Mouse (Mus musculus) liver, embryonic 13.5 days (tissue): Measurements from ENCODE around the gene Rps16. TPM values are rescaled to one million over a fixed set of nuclear protein-coding genes. Genes with fewer than 3 reads are reported as not detected.
"Not testable (repeated sequence)": the region's sequence is repeated elsewhere in the genome, so short reads cannot be mapped to it uniquely, and the experiment has no call there.

ENCODE experiments used
- ATAC-seq: fragments of 200-750 bp; cut with Nextera tagmentation; 2 replicates; pipeline ENCODE4 v1.8.0; 2017; ENCODE audit warnings: low read depth, mild to moderate bottlenecking, moderate number of reproducible peaks, moderate library complexity
- DNase-seq: peaks from one replicate; pipeline ENCODE4 v3.0.0; 2022
- H3K27ac ChIP-seq: fragments of 300-500 bp; sonication (generic); 2 replicates; pipeline ENCODE4 v1.5.1; 2015; ENCODE audit warnings: moderate library complexity, mild to moderate bottlenecking, inconsistent platforms
- H3K27me3 ChIP-seq: fragments of 300-500 bp; sonication (generic); 2 replicates; pipeline ENCODE4 v1.6.1; 2015; ENCODE audit warnings: mild to moderate bottlenecking, inconsistent platforms
- H3K36me3 ChIP-seq: fragments of 300-500 bp; sonication (generic); 2 replicates; pipeline ENCODE4 v1.6.1; 2015; ENCODE audit warnings: mild to moderate bottlenecking, inconsistent platforms
- H3K4me1 ChIP-seq: fragments of 300-500 bp; sonication (generic); replicated peaks from 2 replicates; pipeline ENCODE4 v1.6.1; 2015; ENCODE audit warnings: inconsistent platforms
- H3K4me2 ChIP-seq: fragments of 300-500 bp; sonication (generic); 2 replicates; pipeline ENCODE4 v1.6.1; 2015; ENCODE audit warnings: inconsistent platforms, mild to moderate bottlenecking, moderate library complexity
- H3K4me3 ChIP-seq: fragments of 300-500 bp; sonication (generic); replicated peaks from 2 replicates; pipeline ENCODE4 v1.5.1; 2015; ENCODE audit warnings: mild to moderate bottlenecking, inconsistent platforms
- H3K9ac ChIP-seq: fragments of 300-500 bp; sonication (generic); 2 replicates; pipeline ENCODE4 v1.6.1; 2015; ENCODE audit warnings: mild to moderate bottlenecking, inconsistent platforms
- H3K9me3 ChIP-seq: fragments of 300-500 bp; sonication (generic); replicated peaks from 2 replicates; pipeline ENCODE4 v1.6.1; 2016; ENCODE audit warnings: inconsistent platforms
- WGBS: fragments of 180-500 bp; shearing (Covaris S2); methylation state at CpG from one replicate; pipeline ENCODE4 v1.1.7; 2015; ENCODE audit not compliant: insufficient replicate concordance; 5-methylcytosine and 5-hydroxymethylcytosine counted together
- polyA plus RNA-seq: library from polyadenylated mRNA; unstranded; fragments of >200 nt; fragmentation: Nextera tagmentation; extraction: Ambion mirVana; gene quantifications from 2 replicates; pipeline ENCODE4 v1.2.1, GENCODE M21; 2015

Gene Rps16
- polyA plus RNA-seq, 1 experiment from 2014 or later: 964 TPM

DNA sequence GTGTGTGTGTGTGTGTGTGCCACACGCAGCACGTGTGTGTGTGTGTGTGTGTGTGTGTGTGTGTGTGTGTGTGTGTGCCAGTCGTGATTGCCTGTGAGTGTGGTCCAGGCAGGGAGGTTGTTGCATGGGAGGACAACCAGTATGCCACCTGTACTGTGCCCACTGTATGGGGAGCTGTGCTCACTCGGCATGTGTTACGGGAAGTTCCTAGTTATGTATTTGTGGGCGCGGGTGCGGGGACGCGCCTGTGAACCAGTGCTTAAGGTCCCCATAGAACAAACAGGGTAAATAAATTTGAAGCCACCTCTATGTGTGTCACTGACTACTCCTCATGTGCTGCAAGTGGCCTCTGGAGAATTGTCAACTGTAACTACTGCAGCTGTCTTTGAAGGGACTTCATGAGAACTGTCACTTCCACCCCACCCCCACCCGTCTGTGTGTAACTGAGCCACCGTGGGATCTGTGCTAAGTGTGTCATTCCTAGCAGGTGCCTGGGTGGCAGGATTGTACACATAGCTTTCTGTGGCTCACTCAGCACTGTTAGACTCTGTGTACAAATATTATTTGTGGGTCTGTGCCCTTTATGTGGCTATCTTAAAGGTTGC lies 32.0 kb downstream of the Rps16 start:
- 6% methylated on average over 10 of the region's 12 CpGs for WGBS
- peaks cover 87% of the 10 kb centered on the region for H3K4me1 ChIP-seq
- ATAC-seq: peak; percentile 1; the same call in 1 of the 2 replicates

DNA sequence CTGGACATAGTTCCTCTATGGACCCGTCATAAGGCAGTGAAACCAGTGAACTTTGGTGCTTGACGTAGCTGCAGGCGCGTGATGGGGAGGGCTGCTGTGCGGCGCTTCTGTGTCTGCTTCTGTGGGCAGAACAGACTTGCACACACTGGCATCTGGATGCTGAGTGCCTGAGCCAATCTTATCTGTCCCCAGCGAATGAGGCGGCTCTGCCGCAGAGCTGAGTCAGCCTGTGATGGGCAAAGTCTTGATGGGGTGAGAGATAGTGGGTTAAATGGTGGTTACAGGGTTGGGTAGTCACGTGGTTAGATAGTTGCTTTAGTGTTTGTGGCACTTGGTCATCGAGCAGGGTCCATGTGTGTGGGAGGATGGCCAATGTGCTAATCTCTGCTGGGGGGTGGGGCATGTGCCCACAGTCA lies 32.5 kb downstream of the Rps16 start:
- peaks cover 22% of the 10 kb centered on the region for H3K36me3 ChIP-seq
- no peaks in the 10 kb centered on the region for H3K9me3 ChIP-seq
- peaks cover 84% of the 10 kb centered on the region for H3K4me1 ChIP-seq
- peak overlapping the region; percentile 61 for H3K4me3 ChIP-seq
- H3K4me2 ChIP-seq: peak overlapping the region; percentile 92
- H3K27ac ChIP-seq: peak overlapping the region; percentile 89
- ATAC-seq (peak; percentile 66), DNase-seq (peak; percentile 74)
- H3K9ac ChIP-seq: peak overlapping the region; percentile 81
- whole genome bisulfite sequencing: 2% methylated on average over 11 of the region's 11 CpGs
- no peaks in the 10 kb centered on the region for H3K27me3 ChIP-seq

More for the DNA sequence above, 32.0 kb downstream of the Rps16 start:
- Histone ChIP-seq H3K27me3 (no peaks in the 10 kb centered on the region), H3K27ac (peak overlapping the region; percentile 89), H3K9me3 (no peaks in the 10 kb centered on the region), H3K4me2 (peak overlapping the region; percentile 92), H3K36me3 (peaks cover 21% of the 10 kb centered on the region), H3K4me3 (peak overlapping the region; percentile 61), H3K9ac (peak overlapping the region; percentile 81)
- DNase-seq: peak; percentile 17

DNA sequence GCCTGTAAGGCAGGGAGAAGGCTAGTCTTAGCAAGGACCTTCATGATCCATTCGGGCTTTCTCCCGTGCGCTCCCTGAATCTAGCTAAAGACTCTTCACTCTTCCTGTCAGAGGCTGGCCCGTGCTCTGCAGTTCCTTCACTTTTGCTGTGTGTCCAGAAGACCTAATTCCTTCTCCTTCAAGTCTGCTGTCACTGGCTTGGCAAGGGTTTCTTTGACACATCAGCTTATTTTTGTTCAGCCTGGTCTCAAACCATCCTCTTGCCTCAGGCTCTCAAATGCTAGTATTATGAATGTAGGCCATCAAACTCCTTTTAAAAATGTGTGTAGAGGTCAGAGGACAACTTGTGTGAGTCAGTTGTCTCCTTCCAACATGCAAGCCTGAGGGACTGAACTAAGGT lies 33.2 kb downstream of the Rps16 start:
- H3K9me3 ChIP-seq: no peaks in the 10 kb centered on the region
- ATAC-seq: no peak
- H3K9ac ChIP-seq: 0 out of 2 replicates have a peak overlapping the region, but pooled peaks have one; percentile 81
- H3K36me3 ChIP-seq: peaks cover 28% of the 10 kb centered on the region
- no peak overlapping the region for H3K4me3 ChIP-seq
- H3K4me1 ChIP-seq: peaks cover 84% of the 10 kb centered on the region
- DNase-seq: no peak
- peak overlapping the region; percentile 89 for H3K27ac ChIP-seq
- H3K27me3 ChIP-seq: no peaks in the 10 kb centered on the region
- WGBS: 41% methylated on average over 4 of the region's 4 CpGs
- H3K4me2 ChIP-seq: peak overlapping the region; percentile 92; the same call in 1 of the 2 replicates

DNA sequence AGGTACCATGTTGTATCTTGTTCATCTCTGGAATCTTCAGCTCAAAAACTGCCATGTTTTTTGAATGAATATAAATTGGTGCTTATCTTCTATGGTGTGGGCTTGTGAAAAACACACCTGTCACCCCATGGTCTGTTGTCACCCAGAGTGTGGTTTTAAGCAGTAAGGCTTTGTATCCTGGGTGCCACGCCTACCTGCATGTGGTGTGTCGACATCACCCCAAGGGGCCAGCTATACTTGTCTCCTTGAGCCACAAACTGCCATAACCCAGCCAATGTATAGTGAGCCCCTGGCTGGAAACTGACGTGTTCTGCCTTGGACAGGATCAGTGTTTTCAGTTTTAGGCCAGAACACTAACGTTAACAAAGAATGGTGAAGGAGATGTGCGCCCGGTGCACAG lies 33.7 kb downstream of the Rps16 start:
- Histone ChIP-seq H3K4me3 (no peak overlapping the region), H3K36me3 (peaks cover 34% of the 10 kb centered on the region), H3K4me2 (no peak overlapping the region), H3K4me1 (peaks cover 83% of the 10 kb centered on the region), H3K9ac (no peak overlapping the region), H3K27me3 (no peaks in the 10 kb centered on the region), H3K27ac (peak overlapping the region; percentile 89), H3K9me3 (no peaks in the 10 kb centered on the region)
- DNase-seq (no peak), ATAC-seq (no peak)
- WGBS: 57% methylated on average over 6 of the region's 6 CpGs

DNA sequence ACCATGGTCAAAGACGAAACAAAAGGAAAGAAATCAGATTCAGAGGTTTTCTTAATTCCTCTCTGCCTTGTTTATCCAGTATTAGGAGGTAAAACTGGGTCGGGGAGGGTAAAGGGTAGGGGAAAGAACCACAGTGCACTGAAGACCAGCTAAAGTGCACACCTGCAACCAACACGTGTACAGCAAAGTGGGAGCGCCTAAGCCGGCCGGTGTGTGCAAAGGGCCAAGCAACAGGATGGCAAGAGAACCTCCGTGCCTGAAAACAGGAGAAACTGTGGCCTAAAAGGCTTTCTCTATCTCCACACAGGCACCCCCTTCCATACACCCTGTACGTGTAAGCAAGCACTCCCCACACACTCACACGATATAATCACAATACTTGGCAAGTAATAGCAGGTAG lies 34.7 kb downstream of the Rps16 start:
- DNase-seq (no peak), ATAC-seq (no peak)
- H3K36me3 ChIP-seq: peaks cover 43% of the 10 kb centered on the region
- H3K27ac ChIP-seq: peak overlapping the region; percentile 67
- H3K4me2 ChIP-seq: no peak overlapping the region
- no peaks in the 10 kb centered on the region for H3K27me3 ChIP-seq
- H3K4me3 ChIP-seq: no peak overlapping the region
- no peaks in the 10 kb centered on the region for H3K9me3 ChIP-seq
- H3K4me1 ChIP-seq: peaks cover 73% of the 10 kb centered on the region
- 88% methylated on average over 9 of the region's 9 CpGs for WGBS
- H3K9ac ChIP-seq: no peak overlapping the region; the same call in 1 of the 2 replicates

DNA sequence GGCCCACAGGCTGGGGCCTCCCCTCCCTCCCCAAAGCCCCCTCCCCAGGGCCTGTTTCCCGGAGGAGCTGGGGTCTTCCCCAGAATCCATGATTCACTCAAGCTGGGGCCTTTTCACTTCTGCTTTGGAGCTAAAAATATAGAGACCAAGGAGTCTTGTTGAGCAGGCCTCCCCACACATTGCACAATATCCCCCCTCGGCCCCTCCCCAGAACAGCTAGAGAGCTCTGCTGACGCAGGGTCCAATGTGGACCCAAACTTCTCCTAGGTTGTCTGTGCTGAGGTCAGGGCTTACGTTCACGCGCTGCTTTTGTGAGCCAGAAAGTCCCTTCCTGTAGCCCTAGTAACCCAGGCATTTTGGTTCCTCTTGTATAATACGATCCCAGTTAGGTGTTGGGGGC lies 35.6 kb downstream of the Rps16 start:
- 49% methylated on average over 7 of the region's 7 CpGs for WGBS
- Histone ChIP-seq H3K4me1 (peaks cover 66% of the 10 kb centered on the region), H3K4me3 (no peak overlapping the region), H3K9me3 (no peaks in the 10 kb centered on the region), H3K27me3 (no peaks in the 10 kb centered on the region), H3K27ac (peak overlapping the region; percentile 67), H3K9ac (no peak overlapping the region; the same call in 1 of the 2 replicates), H3K4me2 (peak overlapping the region; percentile 18; the same call in 1 of the 2 replicates), H3K36me3 (peaks cover 51% of the 10 kb centered on the region)
- ATAC-seq (no peak), DNase-seq (peak; percentile 15)

DNA sequence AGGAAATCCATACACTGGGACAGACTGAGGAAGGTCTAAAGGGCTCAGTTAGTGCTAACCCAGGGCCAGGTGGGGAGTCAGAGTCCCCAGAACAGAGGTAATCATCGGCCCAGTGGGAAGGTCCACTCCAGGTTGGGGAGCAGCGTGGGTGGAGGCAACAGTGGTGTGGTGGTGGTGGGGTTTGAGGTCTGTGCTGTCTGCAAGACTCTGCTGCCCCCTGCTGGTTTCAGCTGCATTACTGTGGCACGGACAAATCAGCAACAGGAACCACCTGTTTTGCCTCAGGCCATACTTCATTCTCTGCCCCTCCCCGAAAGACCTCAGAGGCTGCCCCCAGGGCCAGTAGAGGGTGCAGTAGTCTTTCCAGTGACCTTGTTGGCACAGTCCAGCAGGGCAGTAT lies 36.0 kb downstream of the Rps16 start:
- Histone ChIP-seq H3K4me1 (peaks cover 66% of the 10 kb centered on the region), H3K4me2 (peak overlapping the region; percentile 18; the same call in 1 of the 2 replicates), H3K27me3 (no peaks in the 10 kb centered on the region), H3K9me3 (no peaks in the 10 kb centered on the region), H3K36me3 (peaks cover 52% of the 10 kb centered on the region), H3K9ac (no peak overlapping the region), H3K27ac (peak overlapping the region; percentile 67), H3K4me3 (no peak overlapping the region)
- WGBS: 7% methylated on average over 4 of the region's 4 CpGs
- DNase-seq (peak; percentile 70), ATAC-seq (peak; percentile 30)

DNA sequence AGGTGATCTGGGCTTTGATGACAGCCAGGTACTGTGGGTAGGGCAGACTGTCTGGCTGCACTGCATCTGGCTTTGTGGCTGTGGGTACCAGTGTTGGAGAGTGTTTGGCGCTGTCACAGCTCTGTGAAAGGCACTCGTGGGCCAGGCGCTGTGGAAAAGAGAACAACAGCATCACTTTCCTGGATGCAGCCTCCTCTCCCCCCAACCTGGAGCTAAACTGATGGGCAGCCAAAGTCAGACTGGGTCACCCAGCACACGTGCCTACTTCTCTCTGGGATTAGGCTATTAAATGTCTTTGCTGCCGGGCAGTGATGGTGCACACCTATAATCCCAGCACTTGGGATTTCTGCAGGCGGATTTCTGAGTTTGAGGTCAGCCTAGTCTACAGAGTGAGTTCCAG lies 36.4 kb downstream of the Rps16 start:
- peaks cover 52% of the 10 kb centered on the region for H3K36me3 ChIP-seq
- H3K9ac ChIP-seq, H3K4me3 ChIP-seq, H3K9me3 ChIP-seq, DNase-seq, H3K27me3 ChIP-seq, H3K27ac ChIP-seq, ATAC-seq, H3K4me2 ChIP-seq: not testable (repeated sequence)
- 67% methylated on average over 6 of the region's 6 CpGs for WGBS
- peaks cover 66% of the 10 kb centered on the region for H3K4me1 ChIP-seq

DNA sequence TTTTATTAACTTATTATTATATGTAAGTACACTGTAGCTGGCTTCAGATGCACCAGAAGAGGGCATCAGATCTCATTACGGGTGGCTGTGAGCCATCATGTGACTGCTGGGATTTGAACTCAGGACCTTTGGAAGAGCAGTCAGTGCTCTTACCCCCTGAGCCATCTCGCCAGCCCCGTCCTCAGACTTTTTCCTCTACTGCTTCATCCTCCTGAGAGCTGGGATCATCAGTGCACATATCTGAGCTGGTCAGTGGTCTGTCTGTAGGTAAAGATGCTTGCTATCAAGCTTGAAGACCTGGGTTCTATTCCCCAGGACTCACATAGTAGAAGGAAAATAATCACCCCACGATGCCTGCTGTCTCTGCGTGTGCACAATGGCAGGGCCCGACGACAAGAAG lies 36.9 kb downstream of the Rps16 start:
- H3K27ac ChIP-seq, H3K9me3 ChIP-seq, H3K9ac ChIP-seq, H3K4me3 ChIP-seq, H3K27me3 ChIP-seq, DNase-seq, ATAC-seq, H3K4me2 ChIP-seq: not testable (repeated sequence)
- Histone ChIP-seq H3K4me1 (peaks cover 63% of the 10 kb centered on the region), H3K36me3 (peaks cover 52% of the 10 kb centered on the region)
- 72% methylated on average over 7 of the region's 7 CpGs for WGBS

DNA sequence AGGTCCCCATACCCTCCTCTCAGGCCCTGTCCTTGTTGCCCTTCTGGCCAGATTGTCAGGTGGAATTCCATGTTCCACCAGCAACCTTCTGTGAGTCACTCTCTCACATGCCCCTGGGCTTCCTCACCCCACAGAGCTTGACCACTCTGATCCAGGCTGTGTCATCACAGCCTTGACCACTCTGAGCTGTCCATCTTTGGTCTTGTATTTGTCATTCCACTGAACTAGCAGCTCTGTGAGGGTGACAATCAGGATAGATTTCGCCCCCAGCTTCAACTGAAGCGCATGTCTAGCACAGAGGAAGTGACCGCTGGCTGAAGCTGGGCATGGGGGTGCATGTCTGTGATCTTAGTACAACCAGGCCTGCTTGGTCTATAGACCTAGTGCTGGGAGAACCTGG lies 39.9 kb downstream of the Rps16 start:
- H3K4me3 ChIP-seq: no peak overlapping the region
- ATAC-seq: no peak
- H3K4me2 ChIP-seq: no peak overlapping the region
- DNase-seq: no peak
- 86% methylated on average over 3 of the region's 3 CpGs for WGBS
- no peak overlapping the region for H3K9ac ChIP-seq
- peaks cover 57% of the 10 kb centered on the region for H3K36me3 ChIP-seq
- no peaks in the 10 kb centered on the region for H3K27me3 ChIP-seq
- no peaks in the 10 kb centered on the region for H3K9me3 ChIP-seq
- H3K27ac ChIP-seq: no peak overlapping the region
- H3K4me1 ChIP-seq: peaks cover 44% of the 10 kb centered on the region

DNA sequence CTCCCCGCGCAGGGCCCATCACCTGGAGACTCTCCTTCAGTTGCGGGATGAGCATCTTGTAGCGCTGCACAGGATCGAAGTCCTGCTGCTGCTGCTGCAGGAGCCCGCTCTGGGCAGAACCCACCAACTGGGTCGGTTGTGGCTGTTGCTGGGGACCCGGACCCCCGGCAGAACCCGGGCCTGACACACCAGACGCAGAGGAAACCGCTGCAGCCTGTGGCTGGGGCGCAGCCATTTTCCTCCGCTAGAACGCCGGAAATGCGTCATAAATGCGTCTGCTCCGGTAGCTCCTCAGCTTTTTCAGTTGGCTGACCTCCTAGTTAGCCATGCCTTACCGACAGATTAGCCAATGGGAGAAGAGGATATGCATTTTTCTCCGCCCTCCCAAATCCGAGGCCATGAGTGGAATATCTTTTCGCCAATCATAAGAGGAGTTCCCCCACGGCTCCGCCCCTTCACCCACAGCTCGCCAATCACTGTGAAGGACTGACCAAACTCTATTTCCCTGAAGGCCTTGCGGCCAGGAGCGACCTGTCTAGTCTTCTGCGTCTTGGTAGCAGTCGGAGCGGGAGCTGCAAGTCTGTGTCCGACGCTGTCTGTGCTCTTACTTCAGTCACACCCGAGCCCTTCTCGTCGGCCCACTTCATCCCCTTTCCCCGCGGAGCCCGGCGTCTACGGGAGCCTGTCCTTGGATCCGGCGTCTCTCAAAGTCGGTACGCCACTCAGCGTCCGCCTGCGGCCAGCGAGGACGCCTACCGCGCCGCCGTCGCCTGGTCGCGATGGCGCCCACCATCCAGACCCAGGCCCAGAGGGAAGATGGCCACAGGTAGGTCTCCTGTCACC lies 42.2 kb downstream of the Rps16 start, which contains the start of the genes Med29 and Paf1:
TSS of gene Med29 (minus strand) at position 280 of the 843 bp plus-strand sequence.
TSS of gene Paf1 (plus strand) at position 523 of the 843 bp plus-strand sequence.
- Histone ChIP-seq H3K9ac (peak within 1 kb of the TSS; percentile 85), H3K4me2 (peak within 1 kb of the TSS; percentile 95), H3K4me3 (peak within 1 kb of the TSS; percentile 85), H3K36me3 (peaks cover 62% of the 10 kb centered on the region), H3K4me1 (peaks cover 33% of the 10 kb centered on the region), H3K27me3 (no peaks in the 10 kb centered on the region), H3K9me3 (no peaks in the 10 kb centered on the region), H3K27ac (peak within 1 kb of the TSS; percentile 77)
- ATAC-seq: peak; percentile 97
- peak; percentile 97 for DNase-seq
- WGBS: under 1% methylated on average over 58 of the region's 58 CpGs
